Mouse (Mus musculus) adrenal gland, adult 10 weeks (tissue): ENCODE results near the gene Dpep3. TPM values are rescaled to one million over a fixed set of nuclear protein-coding genes. Genes with fewer than 3 reads are reported as not detected.

Source experiments
- polyA plus RNA-seq: library from polyadenylated mRNA; stranded (reverse); fragments of 350-450 nt; fragmentation: Illumina TruSeq; extraction: RNeasy Lipid Tissue Mini Kit (QIAGEN cat#74804); gene quantifications from one replicate; pipeline ENCODE4 v1.2.3, GENCODE M21; 2014; ENCODE audit warnings: low read depth, low replicate concordance

Dpep3 gene
- polyA plus RNA-seq: not detected

GRCm38 (mm10) chr8:105979325-105979724 is at the start of gene Dpep3:
Gene Dpep3, minus strand, starts transcription at chr8:105979429.

DNA sequence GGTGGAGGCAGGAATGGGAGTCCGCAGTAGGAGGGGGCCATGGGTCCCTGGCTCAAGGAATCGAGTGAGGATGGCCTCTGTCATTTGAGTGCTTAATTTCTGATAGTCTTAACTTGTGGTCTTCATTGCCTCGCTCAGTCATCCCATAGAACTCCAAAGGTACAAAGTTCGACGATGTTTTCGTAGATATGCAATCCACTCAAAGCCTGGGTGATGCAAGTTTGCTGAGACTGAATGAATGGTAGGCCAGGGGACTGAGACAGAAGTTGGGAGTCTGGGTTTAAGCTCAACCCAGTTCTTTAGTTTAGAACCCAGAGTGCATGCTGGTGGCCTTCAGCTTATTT is 32.4 kb upstream of the Dpep3 start, which contains the start of gene Ddx28:
TSS of gene Ddx28 (minus strand) at position 240 of the 344 bp plus-strand sequence.

GRCm38 (mm10) chr8:106005875-106006274 is 26.6 kb upstream of the Dpep3 start, which contains the start of gene Dpep2nb:
Gene Dpep2nb, minus strand, starts transcription at chr8:106005975.

DNA sequence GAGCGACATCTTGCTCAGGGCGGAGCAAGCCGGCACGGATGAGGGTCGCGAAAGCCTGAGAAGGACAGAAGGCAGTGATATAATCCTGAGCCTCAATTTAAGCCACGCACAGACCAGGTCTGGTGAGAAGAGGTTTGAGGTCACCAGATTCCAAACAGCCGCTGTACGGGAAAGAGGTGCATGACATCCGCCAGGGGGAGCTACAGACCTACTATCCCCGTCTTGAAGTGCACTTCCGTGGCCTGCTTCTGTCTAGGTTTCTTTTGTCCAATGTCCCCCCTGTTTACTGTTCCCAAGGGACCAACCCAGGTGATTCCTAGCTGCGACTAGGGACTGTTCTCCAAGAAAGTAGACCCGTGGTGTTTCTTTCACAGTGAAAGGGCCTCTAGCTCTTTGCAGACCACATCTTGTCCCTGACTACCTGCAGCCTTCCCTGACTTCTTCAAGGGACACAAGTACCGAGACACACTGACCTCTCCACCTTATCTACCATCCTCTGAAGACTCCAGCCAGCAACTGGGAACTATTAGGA is 11.7 kb upstream of the Dpep3 start, which contains the start of gene Dus2:
TSS of gene Dus2 (plus strand) at position 482 of the 532 bp plus-strand sequence.

DNA sequence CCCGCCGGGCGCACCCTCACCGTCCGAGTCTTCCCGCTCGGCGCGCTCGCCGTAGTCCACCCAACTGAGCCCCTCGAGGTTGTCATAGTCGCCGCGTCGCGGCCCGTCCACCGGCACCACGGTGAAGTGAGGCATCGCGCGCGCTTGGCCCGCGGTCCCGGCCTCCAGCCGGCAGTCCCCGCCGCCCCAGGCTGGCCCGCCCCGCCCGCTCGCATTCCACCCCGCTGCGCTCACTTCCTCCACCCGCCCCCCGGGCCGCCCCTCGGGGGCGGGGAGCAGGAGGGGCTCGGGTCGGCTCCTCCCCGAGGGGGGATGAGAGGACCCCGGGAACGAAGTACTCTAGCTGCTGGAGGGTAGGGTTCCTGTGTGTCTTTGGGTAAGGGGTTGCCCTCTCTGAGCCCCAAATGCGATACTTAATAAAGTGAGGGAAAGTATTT is 13.3 kb downstream of the Dpep3 start, which contains the start of gene Slc12a4:
TSS of gene Slc12a4 (minus strand) at position 193 of the 437 bp plus-strand sequence.

DNA sequence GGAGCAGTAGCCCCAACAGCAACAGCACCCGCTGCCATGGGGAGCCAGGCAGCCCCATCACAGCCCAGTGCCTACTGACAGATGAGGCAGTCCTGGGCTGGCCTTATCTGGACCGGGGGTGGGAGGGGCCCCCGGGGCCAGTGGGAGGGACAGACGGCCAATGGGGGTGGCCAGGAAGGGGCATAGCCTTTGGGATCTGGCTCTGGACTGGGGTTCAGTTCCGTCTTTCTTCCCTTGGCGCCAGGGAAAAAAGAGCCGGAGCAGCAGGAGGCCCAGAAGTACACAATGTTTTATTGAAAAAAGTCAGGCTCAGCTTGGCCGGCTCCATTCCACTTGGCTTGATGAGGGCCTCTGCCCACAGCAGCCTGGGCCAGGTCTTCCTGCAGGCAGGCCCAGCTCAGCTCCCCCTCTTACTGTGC is 35.9 kb downstream of the Dpep3 start, which contains the start of gene Lcat:
TSS of gene Lcat (minus strand) at position 62 of the 419 bp plus-strand sequence.

GRCm38 (mm10) chr8:105938306-105938669 is 40.9 kb downstream of the Dpep3 start, which contains the start of gene Psmb10:
Gene Psmb10, minus strand, starts transcription at chr8:105938444.

GRCm38 (mm10) chr8:105933762-105934161 is 45.5 kb downstream of the Dpep3 start, which contains the start of gene Ctrl:
Gene Ctrl, minus strand, starts transcription at chr8:105933862.

Other genes starting within 250 kb of the Dpep3 start
- gene Gfod2, start 220.8 kb downstream of the Dpep3 start, polyA plus RNA-seq: 0.52 TPM
- 6.5 TPM for gene Ranbp10, start 152.1 kb downstream of the Dpep3 start, polyA plus RNA-seq
- gene Tsnaxip1, start 151.7 kb downstream of the Dpep3 start, polyA plus RNA-seq: not detected
- 0.99 TPM for gene Cenpt, start 126.2 kb downstream of the Dpep3 start, polyA plus RNA-seq
- gene Thap11, start 124.3 kb downstream of the Dpep3 start, polyA plus RNA-seq: 11.8 TPM
- 80.1 TPM for gene Nutf2, start 118.8 kb downstream of the Dpep3 start, polyA plus RNA-seq
- gene Edc4, start 98.5 kb downstream of the Dpep3 start, polyA plus RNA-seq: 2.9 TPM
- not detected for gene Nrn1l, start 85.9 kb downstream of the Dpep3 start, polyA plus RNA-seq
- 4.8 TPM for gene Pskh1, start 79.0 kb downstream of the Dpep3 start, polyA plus RNA-seq
- gene Ctrl, start 45.6 kb downstream of the Dpep3 start, polyA plus RNA-seq: 0.76 TPM
- 1.2 TPM for gene Psmb10, start 41.0 kb downstream of the Dpep3 start, polyA plus RNA-seq
- not detected for gene Lcat, start 36.0 kb downstream of the Dpep3 start, polyA plus RNA-seq
- gene Slc12a4, start 13.3 kb downstream of the Dpep3 start, polyA plus RNA-seq: 4.4 TPM
- 2.3 TPM for gene Dus2, start 11.9 kb upstream of the Dpep3 start, polyA plus RNA-seq
- gene Dpep2nb, start 26.5 kb upstream of the Dpep3 start, polyA plus RNA-seq: not detected
- gene Ddx28, start 32.5 kb upstream of the Dpep3 start, polyA plus RNA-seq: 6.2 TPM
- 124 TPM for gene Nfatc3, start 79.4 kb upstream of the Dpep3 start, polyA plus RNA-seq
- 0.70 TPM for gene Esrp2, start 157.5 kb upstream of the Dpep3 start, polyA plus RNA-seq
- gene Pla2g15, start 171.0 kb upstream of the Dpep3 start, polyA plus RNA-seq: 10.3 TPM
- gene Slc7a6, start 189.4 kb upstream of the Dpep3 start, polyA plus RNA-seq: 14.3 TPM
- gene Slc7a6os, start 231.5 kb upstream of the Dpep3 start, polyA plus RNA-seq: 27.5 TPM
- 8.4 TPM for gene Prmt7, start 231.5 kb upstream of the Dpep3 start, polyA plus RNA-seq